Mouse (Mus musculus): Measurements from ENCODE around the gene Dcpp3. TPM values are rescaled to one million over a fixed set of nuclear protein-coding genes. Genes with fewer than 3 reads are reported as not detected.
"Not testable (repeated sequence)": the region's sequence is repeated elsewhere in the genome, so short reads cannot be mapped to it uniquely, and the experiment has no call there.

Gene Dcpp3
- not detected for polyA plus RNA-seq (2012; fragmentation: generic; extraction: Trizol)

GRCm38 (mm10) chr17:23917158-23917557, at the start of gene Dcpp3:
Gene Dcpp3, plus strand, starts transcription at chr17:23917458.
- H3K27me3 ChIP-seq (ENCODE audit: control insufficient read depth, insufficient read depth, insufficient read length) = not testable (repeated sequence)

GRCm38 (mm10) chr17:23867756-23868155, 49.5 kb upstream of the Dcpp3 start, which contains the start of gene Prss21:
Gene Prss21, plus strand, starts transcription at chr17:23868056.
- no peak for TF ChIP-seq E2F4 (IDR thresholded peaks at IDR 0.05; ENCODE audit: insufficient read depth)
- Histone ChIP-seq H3K4me2 (ENCODE audit: low read depth) (no peak within 1 kb of the TSS), H3ac (ENCODE audit: control insufficient read depth, insufficient read length) (no peak within 1 kb of the TSS), H3K79me2 (ENCODE audit: control insufficient read depth, insufficient read depth) (no peaks in the 10 kb centered on the region), H3K36me3 (ENCODE audit: control insufficient read depth, insufficient read depth) (no peaks in the 10 kb centered on the region), H3K27me3 (ENCODE audit: control insufficient read depth, insufficient read depth, insufficient read length) (peaks cover 21% of the 10 kb centered on the region), H3K4me3 (no peak within 1 kb of the TSS)

More at GRCm38 (mm10) chr17:23917158-23917557, at the start of gene Dcpp3:
- not testable (repeated sequence) for H3K79me2 ChIP-seq (ENCODE audit: control insufficient read depth, insufficient read depth); H3K4me2 ChIP-seq (ENCODE audit: low read depth); H3K36me3 ChIP-seq (ENCODE audit: control insufficient read depth, insufficient read depth); H3ac ChIP-seq (ENCODE audit: control insufficient read depth, insufficient read length); H3K4me3 ChIP-seq

GRCm38 (mm10) chr17:23868513-23868912, 48.7 kb upstream of the Dcpp3 start:
- no peak overlapping the region for H3K4me3 ChIP-seq
- H3ac ChIP-seq (ENCODE audit: control insufficient read depth, insufficient read length) = no peak overlapping the region
- H3K36me3 ChIP-seq (ENCODE audit: control insufficient read depth, insufficient read depth) = no peaks in the 10 kb centered on the region
- no peak overlapping the region for H3K4me2 ChIP-seq (ENCODE audit: low read depth)
- H3K79me2 ChIP-seq (ENCODE audit: control insufficient read depth, insufficient read depth) = no peaks in the 10 kb centered on the region
- peaks cover 21% of the 10 kb centered on the region for H3K27me3 ChIP-seq (ENCODE audit: control insufficient read depth, insufficient read depth, insufficient read length)
- TF ChIP-seq MYOD1 (IDR thresholded peaks at IDR 0.05; ENCODE audit: control insufficient read depth in 1 of 3, insufficient read length in 2 of 3, low read depth in 2 of 3) (no peak), TCF12 (IDR thresholded peaks at IDR 0.05; ENCODE audit: insufficient read depth, poor library complexity, severe bottlenecking) (no peak), SRF (IDR thresholded peaks at IDR 0.05; ENCODE audit: control insufficient read depth, insufficient read length, low read depth) (no peak), USF1 (IDR thresholded peaks at IDR 0.05; ENCODE audit: low read depth) (no peak), CEBPB (IDR thresholded peaks at IDR 0.05; ENCODE audit: insufficient read depth, poor library complexity, severe bottlenecking) (no peak), REST (IDR thresholded peaks at IDR 0.05; ENCODE audit: insufficient read depth, insufficient read length) (no peak), POLR2AphosphoS2 (IDR thresholded peaks at IDR 0.05; ENCODE audit: insufficient read length, low read depth) (no peak), MYOG (IDR thresholded peaks at IDR 0.05; ENCODE audit: control insufficient read depth in 1 of 3, insufficient read depth in 1 of 3, insufficient read length in 2 of 3, low read depth in 2 of 3) (no peak), TCF3 (IDR thresholded peaks at IDR 0.05; ENCODE audit: insufficient read length, low read depth) (no peak), POLR2A (IDR thresholded peaks at IDR 0.05; ENCODE audit: insufficient read length, low read depth) (no peak), E2F4 (IDR thresholded peaks at IDR 0.05; ENCODE audit: insufficient read depth) (no peak), MAX (IDR thresholded peaks at IDR 0.05; ENCODE audit: low read depth) (no peak)

- Histone ChIP-seq H3K4me3 (no peak overlapping the region), H3ac (ENCODE audit: control insufficient read depth, insufficient read length) (no peak overlapping the region), H3K27me3 (ENCODE audit: control insufficient read depth, insufficient read depth, insufficient read length) (peaks cover 24% of the 10 kb centered on the region), H3K36me3 (ENCODE audit: control insufficient read depth, insufficient read depth) (no peaks in the 10 kb centered on the region), H3K79me2 (ENCODE audit: control insufficient read depth, insufficient read depth) (no peaks in the 10 kb centered on the region), H3K4me2 (ENCODE audit: low read depth) (no peak overlapping the region)
- TF ChIP-seq E2F4 (IDR thresholded peaks at IDR 0.05; ENCODE audit: insufficient read depth) = no peak
- TF ChIP-seq USF1 (IDR thresholded peaks at IDR 0.05; ENCODE audit: low read depth) = no peak
- TF ChIP-seq POLR2AphosphoS2 (IDR thresholded peaks at IDR 0.05; ENCODE audit: insufficient read length, low read depth) = no peak
- TF ChIP-seq MYOD1 (IDR thresholded peaks at IDR 0.05; ENCODE audit: control insufficient read depth in 1 of 3, insufficient read length in 2 of 3, low read depth in 2 of 3) = no peak
- no peak for TF ChIP-seq CEBPB (IDR thresholded peaks at IDR 0.05; ENCODE audit: insufficient read depth, poor library complexity, severe bottlenecking)
- TF ChIP-seq REST (IDR thresholded peaks at IDR 0.05; ENCODE audit: insufficient read depth, insufficient read length) = no peak
Measured at GRCm38 (mm10) chr17:23873884-23874856, 43.1 kb upstream of the Dcpp3 start.

- Histone ChIP-seq H3K79me2 (ENCODE audit: control insufficient read depth, insufficient read depth) (no peaks in the 10 kb centered on the region), H3K36me3 (ENCODE audit: control insufficient read depth, insufficient read depth) (no peaks in the 10 kb centered on the region), H3K4me3 (no peak overlapping the region), H3ac (ENCODE audit: control insufficient read depth, insufficient read length) (no peak overlapping the region), H3K27me3 (ENCODE audit: control insufficient read depth, insufficient read depth, insufficient read length) (peaks cover 16% of the 10 kb centered on the region), H3K4me2 (ENCODE audit: low read depth) (no peak overlapping the region)
- no peak for TF ChIP-seq TCF12 (IDR thresholded peaks at IDR 0.05; ENCODE audit: insufficient read depth, poor library complexity, severe bottlenecking)
- no peak for TF ChIP-seq MYOD1 (IDR thresholded peaks at IDR 0.05; ENCODE audit: control insufficient read depth in 1 of 3, insufficient read length in 2 of 3, low read depth in 2 of 3)
- no peak for TF ChIP-seq USF1 (IDR thresholded peaks at IDR 0.05; ENCODE audit: low read depth)
- no peak for TF ChIP-seq POLR2AphosphoS2 (IDR thresholded peaks at IDR 0.05; ENCODE audit: insufficient read length, low read depth)
- TF ChIP-seq POLR2A (IDR thresholded peaks at IDR 0.05; ENCODE audit: insufficient read length, low read depth) = no peak
- TF ChIP-seq E2F4 (IDR thresholded peaks at IDR 0.05; ENCODE audit: insufficient read depth) = no peak
- no peak for TF ChIP-seq CEBPB (IDR thresholded peaks at IDR 0.05; ENCODE audit: insufficient read depth, poor library complexity, severe bottlenecking)
- TF ChIP-seq REST (IDR thresholded peaks at IDR 0.05; ENCODE audit: insufficient read depth, insufficient read length) = no peak
- TF ChIP-seq SRF (IDR thresholded peaks at IDR 0.05; ENCODE audit: control insufficient read depth, insufficient read length, low read depth) = no peak
- TF ChIP-seq TCF3 (IDR thresholded peaks at IDR 0.05; ENCODE audit: insufficient read length, low read depth) = no peak
- TF ChIP-seq MYOG (IDR thresholded peaks at IDR 0.05; ENCODE audit: control insufficient read depth in 1 of 3, insufficient read depth in 1 of 3, insufficient read length in 2 of 3, low read depth in 2 of 3) = no peak
- no peak for TF ChIP-seq MAX (IDR thresholded peaks at IDR 0.05; ENCODE audit: low read depth)
Measured at GRCm38 (mm10) chr17:23876741-23877140, 40.5 kb upstream of the Dcpp3 start.
